Comparison of ENCODE assay signal across 10 mouse cellular contexts in the genomic region with DNA sequence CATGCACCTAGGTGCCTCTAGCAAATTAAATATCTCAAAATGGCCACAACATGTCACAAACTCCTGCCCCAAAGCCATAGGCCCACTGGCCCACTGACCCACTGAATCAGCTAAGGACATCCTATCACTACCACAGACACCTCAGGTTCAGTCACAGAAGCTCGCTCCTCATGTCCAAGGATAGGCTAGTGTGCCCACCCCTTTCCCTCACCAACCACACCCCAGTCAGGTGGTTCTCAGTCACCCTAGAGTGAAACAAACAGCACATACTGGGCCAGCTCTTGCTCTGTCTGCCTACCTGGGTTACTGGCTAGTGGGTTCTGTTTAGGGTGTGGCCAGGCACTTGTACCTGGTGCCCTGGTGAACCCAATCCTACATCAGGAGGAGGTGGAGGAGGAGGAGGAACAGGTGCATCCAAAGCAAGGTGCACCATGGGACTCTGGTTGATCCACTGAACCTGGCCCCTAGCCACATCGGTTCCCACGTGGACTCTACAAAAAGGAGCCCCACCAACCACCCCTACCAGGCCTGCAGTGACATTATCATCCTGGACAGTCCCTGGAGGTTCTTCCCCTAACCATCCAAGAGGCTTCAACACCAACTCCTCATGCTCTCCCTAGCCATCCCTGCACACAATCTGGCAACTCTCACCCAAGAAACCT. TPM values are rescaled to one million over a fixed set of nuclear protein-coding genes. Genes with fewer than 3 reads are reported as not detected.
DNase-seq lines count a peak whose midpoint lies in the region; ATAC-seq and TF ChIP-seq lines count a peak whose summit lies in the region.
"Had no signal": no experiment of that assay in that cellular context is flagged by ENCODE, and none has a peak within 500 bp of the region (broad histone marks: within the 10 kb centered on the region; RNA-seq: fewer than 3 reads in every experiment).

No protein-coding gene starts in this region.

- H3K27me3 ChIP-seq in heart, embryonic 14.5 days (ENCODE audit: control insufficient read depth, insufficient read depth, low read length): no peaks in the 10 kb centered on the region
- no peaks in the 10 kb centered on the region for H3K27me3 ChIP-seq in heart, postnatal 0 days (ENCODE audit: control insufficient read depth, insufficient read depth, low read length)
- no peaks in the 10 kb centered on the region for H3K27me3 ChIP-seq in midbrain, embryonic 10.5 days (ENCODE audit: low read depth, poor library complexity, severe bottlenecking)
- H3K27me3 ChIP-seq: Patski had no signal

- TF ChIP-seq CTCF in bone marrow macrophage, adult 2 months (IDR thresholded peaks at IDR 0.05; ENCODE audit: low read depth, low read length): no peak; the same call in 1 of the 2 replicates
- no peak for TF ChIP-seq CTCF in heart, postnatal 0 days (IDR thresholded peaks at IDR 0.05; ENCODE audit: low read depth)

- no peak for ATAC-seq in heart, embryonic 14.5 days (ENCODE audit: insufficient number of reproducible peaks, insufficient read depth, low FRiP score, low read depth)
- ATAC-seq in heart, postnatal 0 days (ENCODE audit: insufficient read depth, low read depth): no peak
- ATAC-seq: Patski had no signal

- H3K9me3 ChIP-seq in heart, embryonic 14.5 days (ENCODE audit: control insufficient read depth, low read length): no peaks in the 10 kb centered on the region
- no peaks in the 10 kb centered on the region for H3K9me3 ChIP-seq in heart, postnatal 0 days (replicated peaks; ENCODE audit: control insufficient read depth, low read length)
- H3K9me3 ChIP-seq in midbrain, embryonic 10.5 days (replicated peaks): no peaks in the 10 kb centered on the region

- peak overlapping the region in 1 of 2 experiments; percentile 71; a peak in 2 of 4 replicates for H3K27ac ChIP-seq in heart, embryonic 14.5 days (replicated peaks in 1 of 2; ENCODE audit: control insufficient read depth in 1 of 2, insufficient read depth in 1 of 2, low read depth in 2 of 2, low read length in 2 of 2)
- H3K27ac ChIP-seq in bone marrow macrophage, adult 2 months (ENCODE audit: insufficient read depth, low read depth, low read length): peak overlapping the region; percentile 93
- H3K27ac ChIP-seq in heart, postnatal 0 days (ENCODE audit: low read depth): peak overlapping the region; percentile 92
- H3K27ac ChIP-seq in midbrain, embryonic 10.5 days (replicated peaks): no peak overlapping the region

- peaks cover 15 to 17% of the 10 kb centered on the region in 2 experiments for H3K4me1 ChIP-seq in heart, embryonic 14.5 days (ENCODE audit: control insufficient read depth in 2 of 2, insufficient read depth in 2 of 2, low read length in 2 of 2)
- peaks cover 38% of the 10 kb centered on the region for H3K4me1 ChIP-seq in bone marrow macrophage, adult 2 months (ENCODE audit: control insufficient read depth, insufficient read depth, low read length)
- H3K4me1 ChIP-seq in heart, postnatal 0 days (ENCODE audit: control insufficient read depth, insufficient read depth): peaks cover 14% of the 10 kb centered on the region
- H3K4me1 ChIP-seq in midbrain, embryonic 10.5 days: peaks cover 27% of the 10 kb centered on the region

- peaks cover 51% of the 10 kb centered on the region for H3K36me3 ChIP-seq in heart, embryonic 14.5 days (ENCODE audit: control insufficient read depth, insufficient read depth, low read length)
- H3K36me3 ChIP-seq in heart, postnatal 0 days (replicated peaks; ENCODE audit: control insufficient read depth, insufficient read depth, low read length): peaks cover 49% of the 10 kb centered on the region
- peaks cover 50% of the 10 kb centered on the region for H3K36me3 ChIP-seq in midbrain, embryonic 10.5 days

- peak overlapping the region; percentile 52 to 63 for H3K4me3 ChIP-seq in heart, embryonic 14.5 days (ENCODE audit: control insufficient read depth in 1 of 2, insufficient read depth in 1 of 2, low read depth in 1 of 2, low read length in 2 of 2)
- H3K4me3 ChIP-seq in bone marrow macrophage, adult 2 months (ENCODE audit: insufficient read depth, low read length): peak overlapping the region; percentile 84
- H3K4me3 ChIP-seq in heart, postnatal 0 days (ENCODE audit: low read depth, low read length): peak overlapping the region; percentile 77
- peak overlapping the region; percentile 72 for H3K4me3 ChIP-seq in midbrain, embryonic 10.5 days

- no peak for TF ChIP-seq EP300 in heart, postnatal 0 days (IDR thresholded peaks at IDR 0.05; ENCODE audit: low read depth)

- H3K4me2 ChIP-seq in heart, embryonic 14.5 days (ENCODE audit: low read length): peak overlapping the region; percentile 76
- peak overlapping the region; percentile 87 for H3K4me2 ChIP-seq in heart, postnatal 0 days (ENCODE audit: low read depth, low read length)

- no peak for DNase-seq in heart, postnatal 4 days
- no peak for DNase-seq in heart, postnatal 0 days (ENCODE audit: low spot score)
- DNase-seq in midbrain, embryonic 10.5 days (ENCODE audit: low spot score): no peak
- DNase-seq in urinary bladder, postnatal 25 days (ENCODE audit: low spot score): no peak
- DNase-seq in embryo, embryonic 10.5 days (ENCODE audit: low spot score): no peak
- no peak for DNase-seq in adrenal gland, postnatal 25 days

- no peak for TF ChIP-seq POLR2A in bone marrow macrophage, adult 2 months (IDR thresholded peaks at IDR 0.05; ENCODE audit: borderline replicate concordance, low read depth, low read length)

- 87% methylated on average over 3 of the region's 3 CpGs for WGBS in heart, embryonic 14.5 days
- 63% methylated on average over 3 of the region's 3 CpGs for WGBS in heart, postnatal 0 days
- WGBS in midbrain, embryonic 10.5 days: 91% methylated on average over 3 of the region's 3 CpGs

- H3K9ac ChIP-seq in heart, embryonic 14.5 days (ENCODE audit: low read length): peak overlapping the region; percentile 84
- H3K9ac ChIP-seq in heart, postnatal 0 days (replicated peaks; ENCODE audit: low read depth, low read length): peak overlapping the region; percentile 87; the same call in 1 of the 2 replicates

RNA-seq across cellular contexts. Expression of gene Ctsd, which starts 2.0 kb away (rescaled TPM):
- polyA plus RNA-seq in heart, embryonic 14.5 days (2014; fragmentation: Nextera tagmentation; extraction: Ambion mirVana): 516 and 537 TPM in 2 replicates
- 100 to 1,000 TPM; 344 to 370 TPM for total RNA-seq in heart, postnatal 4 days (2021)
- polyA plus RNA-seq in bone marrow macrophage, adult 2 months (2012; ENCODE audit: insufficient read depth, insufficient read length, missing spikeins): 2,800 and 3,060 TPM in 2 replicates
- total RNA-seq in heart, postnatal 0 days (2014; rRNA removed; ENCODE audit: low replicate concordance): 1,049 and 1,105 TPM in 2 replicates
- 484 and 489 TPM in 2 replicates for polyA plus RNA-seq in heart, postnatal 0 days (2015; fragmentation: Nextera tagmentation; extraction: Ambion mirVana)
- 145 and 171 TPM in 2 replicates for polyA plus RNA-seq in midbrain, embryonic 10.5 days (2016; fragmentation: Nextera tagmentation; extraction: Ambion mirVana)
- total RNA-seq in adrenal gland, postnatal 25 days (2021): 1,030 and 1,043 TPM in 2 replicates

RNA-seq across cellular contexts. Expression of gene Gm49369, which starts 3.4 kb away (rescaled TPM):
- not detected in 2 replicates for polyA plus RNA-seq in heart, embryonic 14.5 days (2014; fragmentation: Nextera tagmentation; extraction: Ambion mirVana)
- total RNA-seq in heart, postnatal 4 days (2021): 1 to 10 TPM in 1 of 2 experiments, under 1 TPM in 1; 0.43 to 1.7 TPM
- polyA plus RNA-seq in bone marrow macrophage, adult 2 months (2012; ENCODE audit: insufficient read depth, insufficient read length, missing spikeins): 1.1 TPM in 1 of 2 replicates, not detected in the other
- not detected in 2 replicates for total RNA-seq in heart, postnatal 0 days (2014; rRNA removed; ENCODE audit: low replicate concordance)
- 0.85 TPM in 1 of 2 replicates, not detected in the other for polyA plus RNA-seq in heart, postnatal 0 days (2015; fragmentation: Nextera tagmentation; extraction: Ambion mirVana)
- 0.75 TPM in 1 of 2 replicates, not detected in the other for polyA plus RNA-seq in midbrain, embryonic 10.5 days (2016; fragmentation: Nextera tagmentation; extraction: Ambion mirVana)
- 0.55 TPM in 1 of 2 replicates, not detected in the other for total RNA-seq in adrenal gland, postnatal 25 days (2021)

RNA-seq across cellular contexts. Expression of gene Ifitm10, which starts 12.3 kb away (rescaled TPM):
- 4.2 and 7.5 TPM in 2 replicates for polyA plus RNA-seq in heart, embryonic 14.5 days (2014; fragmentation: Nextera tagmentation; extraction: Ambion mirVana)
- total RNA-seq in heart, postnatal 4 days (2021): 1 to 10 TPM; 2.0 TPM
- polyA plus RNA-seq in bone marrow macrophage, adult 2 months (2012; ENCODE audit: insufficient read depth, insufficient read length, missing spikeins): 0.59 TPM in 1 of 2 replicates, not detected in the other
- total RNA-seq in heart, postnatal 0 days (2014; rRNA removed; ENCODE audit: low replicate concordance): 0.62 and 4.0 TPM in 2 replicates
- 3.4 and 3.9 TPM in 2 replicates for polyA plus RNA-seq in heart, postnatal 0 days (2015; fragmentation: Nextera tagmentation; extraction: Ambion mirVana)
- 0.41 and 0.50 TPM in 2 replicates for polyA plus RNA-seq in midbrain, embryonic 10.5 days (2016; fragmentation: Nextera tagmentation; extraction: Ambion mirVana)
- total RNA-seq in adrenal gland, postnatal 25 days (2021): 3.0 and 4.1 TPM in 2 replicates
- total RNA-seq: hematopoietic stem cell, adult 5-6 weeks had no signal

RNA-seq across cellular contexts. Expression of gene Syt8, which starts 48.8 kb away (rescaled TPM):
- polyA plus RNA-seq in heart, embryonic 14.5 days (2014; fragmentation: Nextera tagmentation; extraction: Ambion mirVana): not detected in 2 replicates
- not detected for total RNA-seq in heart, postnatal 4 days (2021)
- polyA plus RNA-seq in bone marrow macrophage, adult 2 months (2012; ENCODE audit: insufficient read depth, insufficient read length, missing spikeins): 5.6 TPM in 2 replicates
- 18.0 TPM in 1 of 2 replicates, not detected in the other for total RNA-seq in heart, postnatal 0 days (2014; rRNA removed; ENCODE audit: low replicate concordance)
- polyA plus RNA-seq in heart, postnatal 0 days (2015; fragmentation: Nextera tagmentation; extraction: Ambion mirVana): 0.10 TPM in 1 of 2 replicates, not detected in the other
- 0.34 TPM in 1 of 2 replicates, not detected in the other for polyA plus RNA-seq in midbrain, embryonic 10.5 days (2016; fragmentation: Nextera tagmentation; extraction: Ambion mirVana)
- total RNA-seq in adrenal gland, postnatal 25 days (2021): not detected in 2 replicates
- total RNA-seq: hematopoietic stem cell, adult 5-6 weeks had no signal

RNA-seq across cellular contexts. Expression of gene Tnni2, which starts 55.7 kb away (rescaled TPM):
- polyA plus RNA-seq in heart, embryonic 14.5 days (2014; fragmentation: Nextera tagmentation; extraction: Ambion mirVana): 24.1 and 31.7 TPM in 2 replicates
- total RNA-seq in heart, postnatal 4 days (2021): 10 to 100 TPM in 1 of 2 experiments, 1 to 10 TPM in 1; 6.6 to 16.4 TPM
- 10.2 and 13.8 TPM in 2 replicates for polyA plus RNA-seq in bone marrow macrophage, adult 2 months (2012; ENCODE audit: insufficient read depth, insufficient read length, missing spikeins)
- not detected in 2 replicates for total RNA-seq in heart, postnatal 0 days (2014; rRNA removed; ENCODE audit: low replicate concordance)
- polyA plus RNA-seq in heart, postnatal 0 days (2015; fragmentation: Nextera tagmentation; extraction: Ambion mirVana): 8.9 and 9.9 TPM in 2 replicates
- polyA plus RNA-seq in midbrain, embryonic 10.5 days (2016; fragmentation: Nextera tagmentation; extraction: Ambion mirVana): 0.52 and 1.5 TPM in 2 replicates
- total RNA-seq in adrenal gland, postnatal 25 days (2021): not detected in 2 replicates
